Mouse (Mus musculus): ENCODE data around the gene Trmt44. TPM values are rescaled to one million over a fixed set of nuclear protein-coding genes. Genes with fewer than 3 reads are reported as not detected.

Trmt44 gene
- total and polyA plus RNA-seq, 3 experiments: 14.3 to 16.6 TPM; not detected in 1

DNA sequence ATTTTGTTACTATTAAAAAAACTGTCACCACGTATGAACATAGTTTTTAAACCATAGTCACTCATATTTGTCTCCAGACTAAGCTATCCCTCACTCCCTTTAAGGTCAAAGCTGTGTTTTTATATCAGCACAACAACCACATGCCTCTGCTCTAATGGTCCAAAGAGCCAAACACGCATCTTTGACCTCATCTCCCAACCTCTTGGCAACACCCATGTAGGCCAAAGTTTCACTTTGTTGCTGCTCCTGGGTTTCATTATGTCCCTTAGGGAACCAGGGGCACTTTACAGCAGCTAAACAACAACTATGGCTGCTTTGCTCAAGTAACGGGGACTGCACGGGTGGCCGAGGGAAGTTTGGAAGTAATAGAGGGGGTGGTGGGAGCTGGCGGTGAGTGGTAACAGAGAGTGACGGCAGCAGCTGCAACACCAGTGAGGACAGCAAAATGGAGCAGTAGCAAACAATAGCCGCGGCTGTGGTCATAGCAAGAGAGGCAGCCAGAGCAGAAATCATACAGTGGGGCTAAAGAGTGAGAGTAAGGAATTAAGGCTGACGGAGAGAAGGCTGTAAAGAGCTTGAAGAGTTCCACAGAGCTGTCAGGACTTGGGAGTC is 1.6 kb upstream of the Trmt44 start:
- no peak for TF ChIP-seq NRF1 (IDR thresholded peaks at IDR 0.05; ENCODE audit: insufficient read depth, low read depth, low read length, poor library complexity, severe bottlenecking)
- no peak for TF ChIP-seq KAT2A (conservative IDR thresholded peaks at IDR 0.05; ENCODE audit: low read depth, low read length)
- no peak for TF ChIP-seq ZMIZ1 (IDR thresholded peaks at IDR 0.05; ENCODE audit: low read depth, low read length)
- no peak for TF ChIP-seq E2F4 (IDR thresholded peaks at IDR 0.05; ENCODE audit: borderline replicate concordance, low read depth, low read length)
- no peak for TF ChIP-seq MAFK (IDR thresholded peaks at IDR 0.05; ENCODE audit: borderline replicate concordance, low read depth, low read length)
- TF ChIP-seq UBTF (IDR thresholded peaks at IDR 0.05; ENCODE audit: borderline replicate concordance, insufficient read depth, low read depth, low read length): no peak
- no peak for TF ChIP-seq MXI1 (IDR thresholded peaks at IDR 0.05; ENCODE audit: low read depth, low read length)
- TF ChIP-seq TBP (IDR thresholded peaks at IDR 0.05; ENCODE audit: low read depth, low read length): no peak
- no peak for TF ChIP-seq EP300 (IDR thresholded peaks at IDR 0.05; ENCODE audit: low read depth in 1 of 2, low read length in 2 of 2)
- TF ChIP-seq RAD21 (IDR thresholded peaks at IDR 0.05; ENCODE audit: low read depth, low read length): no peak
- no peaks in the 10 kb centered on the region for H3K9me3 ChIP-seq (replicated peaks; ENCODE audit: insufficient read depth, low read length)
- H3K36me3 ChIP-seq (ENCODE audit: control insufficient read depth in 1 of 2, insufficient read depth in 2 of 2, low read length in 2 of 2): peaks cover 7 to 15% of the 10 kb centered on the region in 2 experiments; a peak in 3 of 4 replicates
- DNase-seq (ENCODE audit: low read depth, low spot score): no peak
- peaks cover 6 to 38% of the 10 kb centered on the region in 2 experiments; a peak in 3 of 4 replicates for H3K4me1 ChIP-seq (ENCODE audit: control insufficient read depth in 1 of 2, insufficient read depth in 2 of 2, low read length in 2 of 2)
- no peak overlapping the region for H3K4me3 ChIP-seq (ENCODE audit: control insufficient read depth in 1 of 2, insufficient read depth in 1 of 2, low read depth in 2 of 2, low read length in 2 of 2)
- H3K79me2 ChIP-seq (ENCODE audit: control insufficient read depth, insufficient read depth, low read length, poor library complexity): peaks cover 14% of the 10 kb centered on the region
- H3K27me3 ChIP-seq (ENCODE audit: control insufficient read depth in 1 of 2, insufficient read depth in 2 of 2, low read length in 2 of 2): no peaks in the 10 kb centered on the region
- H3K27ac ChIP-seq (ENCODE audit: control insufficient read depth, low read depth, low read length): no peak overlapping the region
- H3K9ac ChIP-seq (ENCODE audit: control insufficient read depth, low read depth, low read length, poor library complexity, severe bottlenecking): no peak overlapping the region

DNA sequence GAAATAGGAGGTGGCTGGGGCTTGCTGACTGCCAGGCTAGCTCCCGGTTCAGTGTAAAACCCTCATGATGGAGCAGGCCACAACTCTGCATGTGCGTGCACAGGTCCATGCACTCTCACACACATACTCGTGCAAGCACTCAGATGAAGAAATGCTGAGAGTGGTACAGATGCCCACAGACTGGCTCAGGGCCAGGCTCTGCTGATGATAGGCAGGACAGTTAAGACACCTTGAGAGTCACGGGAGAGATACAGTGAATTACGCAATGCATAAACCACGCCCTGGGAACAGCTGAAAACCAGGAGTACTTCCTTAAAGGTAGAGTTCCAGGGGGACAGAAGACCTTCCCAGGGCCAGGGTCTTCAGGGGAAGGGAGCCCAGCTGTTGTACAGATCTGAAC is 3.3 kb downstream of the Trmt44 start:
- Histone ChIP-seq H3K9ac (ENCODE audit: control insufficient read depth, low read depth, low read length, poor library complexity, severe bottlenecking) (no peak overlapping the region), H3K27me3 (ENCODE audit: control insufficient read depth in 1 of 2, insufficient read depth in 2 of 2, low read length in 2 of 2) (no peaks in the 10 kb centered on the region), H3K79me2 (ENCODE audit: control insufficient read depth, insufficient read depth, low read length, poor library complexity) (peaks cover 14% of the 10 kb centered on the region), H3K4me3 (ENCODE audit: control insufficient read depth in 1 of 2, insufficient read depth in 1 of 2, low read depth in 2 of 2, low read length in 2 of 2) (no peak overlapping the region), H3K9me3 (replicated peaks; ENCODE audit: insufficient read depth, low read length) (no peaks in the 10 kb centered on the region), H3K27ac (ENCODE audit: control insufficient read depth, low read depth, low read length) (no peak overlapping the region), H3K36me3 (ENCODE audit: control insufficient read depth in 1 of 2, insufficient read depth in 2 of 2, low read length in 2 of 2) (peaks cover 7 to 17% of the 10 kb centered on the region in 2 experiments; a peak in 3 of 4 replicates), H3K4me1 (ENCODE audit: control insufficient read depth in 1 of 2, insufficient read depth in 2 of 2, low read length in 2 of 2) (peaks cover 0 to 9% of the 10 kb centered on the region in 2 experiments; a peak in 1 of 4 replicates)
- TF ChIP-seq CHD2 (IDR thresholded peaks at IDR 0.05; ENCODE audit: low read length): no peak
- TF ChIP-seq POLR2A (IDR thresholded peaks at IDR 0.05; ENCODE audit: control insufficient read depth in 1 of 2, insufficient read depth in 1 of 2, low read depth in 1 of 2, low read length in 2 of 2, poor library complexity in 1 of 2): no peak; a peak in 1 of 4 replicates
- no peak for TF ChIP-seq SIN3A (IDR thresholded peaks at IDR 0.05; ENCODE audit: low read length)
- TF ChIP-seq MEF2A (IDR thresholded peaks at IDR 0.05; ENCODE audit: extremely low read depth, insufficient replicate concordance, low read depth, low read length, poor library complexity, severe bottlenecking): no peak
- TF ChIP-seq NRF1 (IDR thresholded peaks at IDR 0.05; ENCODE audit: insufficient read depth, low read depth, low read length, poor library complexity, severe bottlenecking): no peak
- no peak for TF ChIP-seq MXI1 (IDR thresholded peaks at IDR 0.05; ENCODE audit: low read depth, low read length)
- no peak for TF ChIP-seq MAZ (IDR thresholded peaks at IDR 0.05; ENCODE audit: low read depth, low read length)
- TF ChIP-seq RCOR1 (IDR thresholded peaks at IDR 0.05; ENCODE audit: low read depth, low read length): no peak
- TF ChIP-seq ZC3H11A (IDR thresholded peaks at IDR 0.05; ENCODE audit: low read depth, low read length): no peak
- no peak for DNase-seq (ENCODE audit: low read depth, low spot score)

Data from MEL (cell line).